Mouse (Mus musculus): ENCODE results near the gene Sebox. TPM values are rescaled to one million over a fixed set of nuclear protein-coding genes. Genes with fewer than 3 reads are reported as not detected.

Sebox gene
- polyA plus RNA-seq, 1 experiment from 2014 or later = 0.21 TPM

- peak; percentile 92 for DNase-seq (ENCODE audit: low spot score)
- peaks cover 16% of the 10 kb centered on the region for H3K4me1 ChIP-seq (replicated peaks; ENCODE audit: control insufficient read depth, insufficient read depth, low read length)
- peak within 1 kb of the TSS; percentile 76 for H3K4me3 ChIP-seq (ENCODE audit: low read depth, low read length)
- ATAC-seq (replicated peaks; ENCODE audit: low FRiP score) = peak; percentile 100
- peak within 1 kb of the TSS; percentile 81 for H3K4me2 ChIP-seq
- H3K9me3 ChIP-seq (ENCODE audit: control insufficient read depth, low read length) = no peaks in the 10 kb centered on the region
- H3K27ac ChIP-seq (ENCODE audit: low read depth, low read length) = peak within 1 kb of the TSS; percentile 85
- H3K9ac ChIP-seq (ENCODE audit: low read depth, low read length) = peak within 1 kb of the TSS; percentile 76
- H3K27me3 ChIP-seq (replicated peaks; ENCODE audit: control insufficient read depth, insufficient read depth, low read length) = no peaks in the 10 kb centered on the region
- H3K36me3 ChIP-seq (ENCODE audit: control insufficient read depth, insufficient read depth, low read length) = no peaks in the 10 kb centered on the region
- under 1% methylated on average over 60 of the region's 60 CpGs for WGBS
These were observed 47.2 kb downstream of the Sebox start, which contains the start of gene Tmem97 for GRCm38 (mm10) chr11:78550168-78551058. Tmem97 (minus strand) TSS chr11:78550777.

- peak overlapping the region; percentile 76 for H3K4me3 ChIP-seq (ENCODE audit: low read depth, low read length)
- H3K4me2 ChIP-seq = peak overlapping the region; percentile 81
- 0 out of 2 replicates have a peak overlapping the region, but pooled peaks have one; percentile 2 for H3K27ac ChIP-seq (ENCODE audit: low read depth, low read length)
- DNase-seq (ENCODE audit: low spot score) (no peak), ATAC-seq (replicated peaks; ENCODE audit: low FRiP score) (peak; percentile 11)
- H3K9me3 ChIP-seq (ENCODE audit: control insufficient read depth, low read length) = no peaks in the 10 kb centered on the region
- no peaks in the 10 kb centered on the region for H3K27me3 ChIP-seq (replicated peaks; ENCODE audit: control insufficient read depth, insufficient read depth, low read length)
- H3K9ac ChIP-seq (ENCODE audit: low read depth, low read length) = peak overlapping the region; percentile 56
- no peaks in the 10 kb centered on the region for H3K36me3 ChIP-seq (ENCODE audit: control insufficient read depth, insufficient read depth, low read length)
- peaks cover 21% of the 10 kb centered on the region for H3K4me1 ChIP-seq (replicated peaks; ENCODE audit: control insufficient read depth, insufficient read depth, low read length)
- 33% methylated on average over 6 of the region's 6 CpGs for WGBS
These were observed 47.8 kb downstream of the Sebox start for GRCm38 (mm10) chr11:78551059-78551398.

Other genes starting within 250 kb of the Sebox start
- 59.5 and 62.2 TPM in 2 replicates for gene 2610507B11Rik, start 241.7 kb upstream of the Sebox start, polyA plus RNA-seq (2014; fragmentation: Nextera tagmentation; extraction: Ambion mirVana)
- gene BC030499, start 212.6 kb upstream of the Sebox start, polyA plus RNA-seq (2014; fragmentation: Nextera tagmentation; extraction: Ambion mirVana) = 0.18 and 0.36 TPM in 2 replicates
- 48.3 and 50.3 TPM in 2 replicates for gene Spag5, start 201.9 kb upstream of the Sebox start, polyA plus RNA-seq (2014; fragmentation: Nextera tagmentation; extraction: Ambion mirVana)
- gene Aldoc, start 180.5 kb upstream of the Sebox start, polyA plus RNA-seq (2014; fragmentation: Nextera tagmentation; extraction: Ambion mirVana) = 8.8 and 9.9 TPM in 2 replicates
- gene Pigs, start 175.0 kb upstream of the Sebox start, polyA plus RNA-seq (2014; fragmentation: Nextera tagmentation; extraction: Ambion mirVana) = 63.6 and 68.2 TPM in 2 replicates
- 68.9 and 72.7 TPM in 2 replicates for gene Unc119, start 160.0 kb upstream of the Sebox start, polyA plus RNA-seq (2014; fragmentation: Nextera tagmentation; extraction: Ambion mirVana)
- not detected in 2 replicates for gene Foxn1, start 116.9 kb upstream of the Sebox start, polyA plus RNA-seq (2014; fragmentation: Nextera tagmentation; extraction: Ambion mirVana)
- gene Slc13a2, start 81.2 kb upstream of the Sebox start, polyA plus RNA-seq (2014; fragmentation: Nextera tagmentation; extraction: Ambion mirVana) = not detected in 2 replicates
- 9.8 and 12.1 TPM in 2 replicates for gene Slc46a1, start 37.8 kb upstream of the Sebox start, polyA plus RNA-seq (2014; fragmentation: Nextera tagmentation; extraction: Ambion mirVana)
- 0.44 and 0.71 TPM in 2 replicates for gene Sarm1, start 5.7 kb upstream of the Sebox start, polyA plus RNA-seq (2014; fragmentation: Nextera tagmentation; extraction: Ambion mirVana)
- 220 and 245 TPM in 2 replicates for gene Vtn, start 4.4 kb upstream of the Sebox start, polyA plus RNA-seq (2014; fragmentation: Nextera tagmentation; extraction: Ambion mirVana)
- 59.9 and 61.9 TPM in 2 replicates for gene Tmem199, start 8.7 kb downstream of the Sebox start, polyA plus RNA-seq (2014; fragmentation: Nextera tagmentation; extraction: Ambion mirVana)
- 151 and 154 TPM in 2 replicates for gene Poldip2, start 8.7 kb downstream of the Sebox start, polyA plus RNA-seq (2014; fragmentation: Nextera tagmentation; extraction: Ambion mirVana)
- 42.1 and 42.2 TPM in 2 replicates for gene Tnfaip1, start 32.9 kb downstream of the Sebox start, polyA plus RNA-seq (2014; fragmentation: Nextera tagmentation; extraction: Ambion mirVana)
- 112 and 114 TPM in 2 replicates for gene Ift20, start 32.9 kb downstream of the Sebox start, polyA plus RNA-seq (2014; fragmentation: Nextera tagmentation; extraction: Ambion mirVana)
- gene Tmem97, start 47.3 kb downstream of the Sebox start, polyA plus RNA-seq (2014; fragmentation: Nextera tagmentation; extraction: Ambion mirVana) = 173 and 183 TPM in 2 replicates
- gene Nlk, start 193.9 kb downstream of the Sebox start, polyA plus RNA-seq (2014; fragmentation: Nextera tagmentation; extraction: Ambion mirVana) = 13.9 and 17.2 TPM in 2 replicates
- 47.9 and 52.3 TPM in 2 replicates for gene Ccnq, start 248.3 kb downstream of the Sebox start, polyA plus RNA-seq (2014; fragmentation: Nextera tagmentation; extraction: Ambion mirVana)

All from liver, embryonic 11.5 days (tissue).